Mouse (Mus musculus) CH12.LX (cell line): Measurements from ENCODE around the gene Trem1.

Experiments
- CHD2 ChIP-seq: IDR thresholded peaks from 2 replicates; pipeline ENCODE4 v1.6.1; 2011; ENCODE audit warnings: low read length, improper control_type of control experiment
- CTCF ChIP-seq, 2 experiments: IDR thresholded peaks in 1 of 2; conservative IDR thresholded peaks in 1 of 2; 2 replicates each; pipeline ENCODE4 v1.5.1; 2011 to 2012; ENCODE audit warnings: low read depth in 2 of 2, low read length in 2 of 2, improper control_type of control experiment in 1 of 2, inconsistent platforms in 1 of 2, mild to moderate bottlenecking in 1 of 2, moderate library complexity in 1 of 2
- E2F4 ChIP-seq: IDR thresholded peaks from 2 replicates; pipeline ENCODE4 v1.6.1; 2011; ENCODE audit warnings: low read depth, low read length, improper control_type of control experiment; ENCODE audit not compliant: insufficient replicate concordance
- EP300 ChIP-seq: IDR thresholded peaks from 2 replicates; pipeline ENCODE4 v1.6.1; 2011; ENCODE audit warnings: low read length, improper control_type of control experiment
- NELFE ChIP-seq: IDR thresholded peaks from 2 replicates; pipeline ENCODE4 v1.6.1; 2011; ENCODE audit warnings: low read depth, low read length, improper control_type of control experiment
- POLR2A ChIP-seq: IDR thresholded peaks from 2 replicates; pipeline ENCODE4 v1.6.1; 2011; ENCODE audit warnings: low read depth, mild to moderate bottlenecking, improper control_type of control experiment, low read length
- POLR2AphosphoS2 ChIP-seq: IDR thresholded peaks from 2 replicates; pipeline ENCODE4 v1.6.1; 2011; ENCODE audit warnings: low read depth, low read length, improper control_type of control experiment
- SIN3A ChIP-seq: IDR thresholded peaks from 2 replicates; pipeline ENCODE4 v1.6.1; 2012; ENCODE audit warnings: low read length, improper control_type of control experiment, inconsistent platforms
- ZNF384 ChIP-seq: IDR thresholded peaks from 2 replicates; pipeline ENCODE4 v1.6.1; 2012; ENCODE audit warnings: low read depth, low read length, improper control_type of control experiment, inconsistent platforms

DNA sequence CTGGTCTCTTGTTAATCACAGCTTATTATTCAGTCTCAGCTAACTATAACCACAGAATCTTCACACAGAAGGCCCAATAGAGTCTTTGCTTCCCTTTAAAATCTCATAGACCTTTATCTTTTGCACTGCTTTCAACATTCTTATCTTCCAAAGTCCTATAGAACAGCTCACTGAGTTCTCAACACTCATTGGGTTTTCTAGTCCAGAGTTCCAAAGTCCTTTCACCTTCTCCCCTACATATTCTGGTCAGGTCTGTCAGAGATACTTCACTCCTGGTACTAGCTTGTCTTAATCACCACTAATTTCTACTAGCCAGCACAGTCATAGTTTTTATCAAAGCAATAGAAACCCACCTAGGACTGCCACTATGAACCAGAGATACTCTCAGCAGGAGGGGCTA lies 24.0 kb downstream of the Trem1 start:
- TF ChIP-seq CTCF (conservative IDR thresholded peaks at IDR 0.05 in 1 of 2, IDR thresholded peaks at IDR 0.05 in 1 of 2; ENCODE audit: low read depth in 2 of 2, low read length in 2 of 2), result no peak
- no peak for TF ChIP-seq EP300
- no peak for TF ChIP-seq E2F4
- no peak for TF ChIP-seq NELFE
- TF ChIP-seq ZNF384, result no peak
- no peak for TF ChIP-seq POLR2AphosphoS2
- no peak for TF ChIP-seq SIN3A
- no peak for TF ChIP-seq POLR2A
- TF ChIP-seq CHD2, result no peak
